Mouse (Mus musculus): ENCODE results near the gene D930048N14Rik.
"Not testable (repeated sequence)": the region's sequence is repeated elsewhere in the genome, so short reads cannot be mapped to it uniquely, and the experiment has no call there.

DNA sequence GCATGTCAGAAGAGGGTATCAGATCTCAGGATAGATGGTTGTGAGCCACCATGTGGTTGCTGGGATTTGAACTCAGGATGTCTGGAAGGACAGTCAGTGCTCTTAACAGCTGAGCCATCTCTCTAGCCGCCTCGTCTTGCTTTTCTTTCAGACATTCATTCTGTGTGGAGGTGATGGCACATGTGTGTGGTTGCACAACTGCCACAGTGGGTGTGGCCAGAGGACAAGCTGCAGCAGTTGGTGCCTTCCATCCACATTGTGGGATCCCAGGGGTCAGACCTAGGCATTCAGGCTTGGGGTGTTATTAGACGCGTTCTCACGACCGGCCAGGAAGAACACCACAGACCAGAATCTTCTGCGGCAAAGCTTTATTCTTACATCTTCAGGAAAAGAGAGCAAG is 14.0 kb downstream of the D930048N14Rik start:
- TF ChIP-seq CTCF (IDR thresholded peaks at IDR 0.05; ENCODE audit: control insufficient read depth, insufficient read depth, insufficient read length); MAX (IDR thresholded peaks at IDR 0.05); USF1 (IDR thresholded peaks at IDR 0.05; ENCODE audit: low read depth); MYOG (IDR thresholded peaks at IDR 0.05; ENCODE audit: control insufficient read depth, extremely low read depth, insufficient read length); CEBPB (IDR thresholded peaks at IDR 0.05; ENCODE audit: low read depth); MYOD1 (IDR thresholded peaks at IDR 0.05; ENCODE audit: control insufficient read depth, insufficient read length, low read depth); FOSL1 (IDR thresholded peaks at IDR 0.05; ENCODE audit: insufficient read depth, low read length, poor library complexity, severe bottlenecking): not testable (repeated sequence)
